Mouse (Mus musculus) CH12.LX (cell line): Measurements from ENCODE around the gene Jph2. TPM values are rescaled to one million over a fixed set of nuclear protein-coding genes. Genes with fewer than 3 reads are reported as not detected.
A peak's percentile ranks its signal among the peaks of the same experiment; 100 is the strongest.

Experiments used
- DNase-seq: peaks from one replicate; pipeline ENCODE4 v3.0.0-alpha.2; 2013; ENCODE audit errors: extremely low read depth
- H3K27ac ChIP-seq: 2 replicates; pipeline ENCODE4 v1.5.1; 2012; ENCODE audit warnings: low read depth, mild to moderate bottlenecking, control low read depth, moderate library complexity; ENCODE audit not compliant: insufficient read depth
- H3K27me3 ChIP-seq: replicated peaks from 2 replicates; pipeline ENCODE3; 2012; ENCODE audit warnings: inconsistent platforms
- H3K36me3 ChIP-seq, 2 experiments: replicated peaks in 1 of 2; 2 replicates each; pipeline versions ENCODE3 to v1.6.1; 2012; ENCODE audit warnings: inconsistent platforms in 1 of 2, low read length in 1 of 2, mild to moderate bottlenecking in 1 of 2, mixed read lengths in 1 of 2, moderate library complexity in 1 of 2; ENCODE audit not compliant: control insufficient read depth in 1 of 2, insufficient read depth in 1 of 2
- H3K4me1 ChIP-seq, 2 experiments: 2 replicates each; pipeline ENCODE4 v1.6.1; 2012; ENCODE audit warnings: inconsistent platforms in 1 of 2, moderate library complexity in 1 of 2; ENCODE audit not compliant: insufficient read depth in 2 of 2, control insufficient read depth in 1 of 2
- H3K4me2 ChIP-seq: 2 replicates; pipeline ENCODE4 v1.6.1; 2012; ENCODE audit warnings: low read depth, mild to moderate bottlenecking, control low read depth; ENCODE audit not compliant: poor library complexity, insufficient read depth, severe bottlenecking
- H3K4me3 ChIP-seq, 3 experiments: fragments of 150-350 bp in 1 of 3; sonication (generic) in 1 of 3; replicated peaks in 1 of 3; 2 replicates each; pipeline versions ENCODE3 to v1.5.1; 2011 to 2012; ENCODE audit warnings: low read depth in 2 of 3, low read length in 2 of 3, mild to moderate bottlenecking in 2 of 3, moderate library complexity in 2 of 3, control low read depth in 1 of 3, improper control_type of control experiment in 1 of 3, inconsistent platforms in 1 of 3, mixed read lengths in 1 of 3; ENCODE audit not compliant: poor library complexity in 1 of 3
- H3K79me2 ChIP-seq: replicated peaks from 2 replicates; pipeline ENCODE4 v1.6.1; 2012; ENCODE audit warnings: mild to moderate bottlenecking, moderate library complexity; ENCODE audit not compliant: control insufficient read depth, poor library complexity, insufficient read depth, severe bottlenecking; ENCODE audit errors: extremely low read depth
- H3K9ac ChIP-seq: 2 replicates; pipeline ENCODE4 v1.6.1; 2012; ENCODE audit warnings: low read depth, mild to moderate bottlenecking, control low read depth, moderate library complexity; ENCODE audit not compliant: insufficient read depth
- H3K9me3 ChIP-seq: replicated peaks from 2 replicates; pipeline ENCODE3; 2012; ENCODE audit warnings: low read length, inconsistent platforms, mixed read lengths
- CHD1 ChIP-seq: IDR thresholded peaks from 2 replicates; pipeline ENCODE4 v1.6.1; 2012; ENCODE audit warnings: low read depth, low read length, improper control_type of control experiment, inconsistent platforms
- ELF1 ChIP-seq: IDR thresholded peaks from 2 replicates; pipeline ENCODE4 v1.6.1; 2014; ENCODE audit warnings: low read depth, mild to moderate bottlenecking, inconsistent platforms, low read length, improper control_type of control experiment
- GABPA ChIP-seq: IDR thresholded peaks from 2 replicates; pipeline ENCODE4 v1.6.1; 2012; ENCODE audit warnings: low read depth, low read length, improper control_type of control experiment, inconsistent platforms; ENCODE audit not compliant: insufficient replicate concordance
- JUND ChIP-seq: conservative IDR thresholded peaks from 2 replicates; pipeline ENCODE4 v1.6.1; 2011; ENCODE audit warnings: low read depth, low read length, improper control_type of control experiment
- MAZ ChIP-seq: IDR thresholded peaks from 2 replicates; pipeline ENCODE4 v1.6.1; 2012; ENCODE audit warnings: low read depth, mild to moderate bottlenecking, inconsistent platforms, low read length, improper control_type of control experiment, moderate library complexity
- MYC ChIP-seq: IDR thresholded peaks from 2 replicates; pipeline ENCODE4 v1.6.1; 2011; ENCODE audit warnings: low read depth, mild to moderate bottlenecking, improper control_type of control experiment, low read length
- NRF1 ChIP-seq: IDR thresholded peaks from 2 replicates; pipeline ENCODE4 v1.6.1; 2014; ENCODE audit warnings: low read depth, mild to moderate bottlenecking, inconsistent platforms, low read length, improper control_type of control experiment, moderate library complexity
- POLR2AphosphoS2 ChIP-seq: IDR thresholded peaks from 2 replicates; pipeline ENCODE4 v1.6.1; 2011; ENCODE audit warnings: low read depth, low read length, improper control_type of control experiment
- RAD21 ChIP-seq: IDR thresholded peaks from 2 replicates; pipeline ENCODE4 v1.6.1; 2011; ENCODE audit warnings: low read depth, mild to moderate bottlenecking, low read length, improper control_type of control experiment, moderate library complexity
- UBTF ChIP-seq: IDR thresholded peaks from 2 replicates; pipeline ENCODE4 v1.6.1; 2012; ENCODE audit warnings: low read depth, mild to moderate bottlenecking, inconsistent platforms, low read length, improper control_type of control experiment, moderate library complexity
- ZC3H11A ChIP-seq: IDR thresholded peaks from 2 replicates; pipeline ENCODE4 v1.6.1; 2012; ENCODE audit warnings: low read depth, mild to moderate bottlenecking, inconsistent platforms, low read length, improper control_type of control experiment
- ZNF384 ChIP-seq: IDR thresholded peaks from 2 replicates; pipeline ENCODE4 v1.6.1; 2012; ENCODE audit warnings: low read depth, low read length, improper control_type of control experiment, inconsistent platforms
- dilution Hi-C: fragments of 300-500 bp; cut with MboI; formaldehyde crosslinking; loops from 2 replicates; pipeline ENCODE4 v1.14.3; 2020; ENCODE audit warnings: low sequenced_read_pairs; ENCODE audit not compliant: extremely low pct_unique_long_range_greater_than_20kb, extremely low pct_ligation_motif_present
- in situ Hi-C: fragments of 300-500 bp; cut with MboI; formaldehyde crosslinking; loops from 3 replicates; pipeline ENCODE4 v1.14.3; 2019; ENCODE audit warnings: low sequenced_read_pairs, low pct_ligation_motif_present, low pct_unique_long_range_greater_than_20kb, mixed read lengths
- polyA plus RNA-seq: library from polyadenylated mRNA; unstranded; fragments of >175 nt; gene quantifications from 2 replicates; pipeline ENCODE4 v1.2.1, GENCODE M21; 2012; ENCODE audit warnings: low read depth; ENCODE audit not compliant: insufficient read length
- total RNA-seq, 2 experiments: library from RNA; depleted of rRNA; stranded (reverse); fragments of 300-350 nt in 1 of 2; fragments of >200 nt in 1 of 2; gene quantifications; 2 replicates each; pipeline ENCODE4 v1.2.3; 2012 to 2014

Gene Jph2
- total and polyA plus RNA-seq, 3 experiments, result not detected

GRCm38 (mm10) chr2:163417830-163418229, 20.0 kb upstream of the Jph2 start:
- no peak for DNase-seq
- peaks cover 13 to 31% of the 10 kb centered on the region in 2 experiments for H3K36me3 ChIP-seq
- H3K4me1 ChIP-seq, result peaks cover 9 to 28% of the 10 kb centered on the region in 2 experiments
- no peaks in the 10 kb centered on the region for H3K9me3 ChIP-seq
- dilution Hi-C loops (no loop called here), in situ Hi-C loops (loop anchor here (10.0 kb wide), 1 partner anchor 323 kb away; no protein-coding TSS in a partner anchor)
- peak overlapping the region; percentile 83 for H3K9ac ChIP-seq
- peaks cover 36% of the 10 kb centered on the region for H3K79me2 ChIP-seq
- TF ChIP-seq MAZ (no peak), UBTF (no peak), ZC3H11A (no peak), MYC (no peak), JUND (no peak), CHD1 (no peak)
- no peaks in the 10 kb centered on the region for H3K27me3 ChIP-seq
- no peak overlapping the region for H3K27ac ChIP-seq
- peak overlapping the region; percentile 92 for H3K4me2 ChIP-seq
- peak overlapping the region in 2 of 3 experiments; percentile 86 to 95 for H3K4me3 ChIP-seq

GRCm38 (mm10) chr2:163417026-163417425, 19.2 kb upstream of the Jph2 start:
- H3K27me3 ChIP-seq, result no peaks in the 10 kb centered on the region
- TF ChIP-seq NRF1 (no peak), POLR2AphosphoS2 (no peak), ZC3H11A (no peak), RAD21 (no peak), GABPA (no peak), ZNF384 (no peak), ELF1 (no peak)
- TF ChIP-seq, all 38 proteins: peak for 0
- no peaks in the 10 kb centered on the region for H3K9me3 ChIP-seq
- no peak overlapping the region for H3K27ac ChIP-seq
- dilution Hi-C loops (no loop called here), in situ Hi-C loops (loop anchor here (10.0 kb wide), 1 partner anchor 322 kb away; no protein-coding TSS in a partner anchor)
- H3K36me3 ChIP-seq, result peaks cover 17 to 37% of the 10 kb centered on the region in 2 experiments
- H3K9ac ChIP-seq, result no peak overlapping the region
- H3K79me2 ChIP-seq, result peaks cover 40% of the 10 kb centered on the region
- DNase-seq, result no peak
- H3K4me1 ChIP-seq, result peaks cover 9 to 35% of the 10 kb centered on the region in 2 experiments
- H3K4me3 ChIP-seq, result no peak overlapping the region
- no peak overlapping the region for H3K4me2 ChIP-seq
